Mouse (Mus musculus) layer of hippocampus, adult 6 months (tissue): ENCODE results near the gene Socs3. TPM values are rescaled to one million over a fixed set of nuclear protein-coding genes. Genes with fewer than 3 reads are reported as not detected.

Source experiments
- long read RNA-seq, 2 experiments: library from polyadenylated mRNA; unstranded; transcript quantifications; one replicate each; pipeline ENCODE4 v2.0.0; 2019 to 2020
- microRNA-seq: library from miRNA; unstranded; fragments of <30 nt; microRNA quantifications from one replicate; pipeline ENCODE4 v1.2.0, GENCODE M21; 2020
- polyA plus RNA-seq: library from polyadenylated mRNA; unstranded; fragments of <200 nt; fragmentation: Nextera tagmentation; gene quantifications from 2 replicates; pipeline ENCODE4 v1.2.3, GENCODE M21; 2021

Socs3 gene
- polyA plus RNA-seq = 1.5 and 1.7 TPM in 2 replicates
- long read RNA-seq, experiment 1, transcript Socs3-201 (2 exons, 2,552 nt) = major isoform, 5 of 6 reads
- long read RNA-seq, experiment 1, partial matches to known transcripts = 0 of 6 reads
- long read RNA-seq, experiment 1, other reads (novel, unspliced or antisense) = 1 of 6 reads
- long read RNA-seq, experiment 2, transcript Socs3-201 (2 exons, 2,552 nt) = major isoform, 10 of 10 reads
- long read RNA-seq, experiment 2, partial matches to known transcripts = 0 of 10 reads
- long read RNA-seq, experiment 2, other reads (novel, unspliced or antisense) = 0 of 10 reads

DNA sequence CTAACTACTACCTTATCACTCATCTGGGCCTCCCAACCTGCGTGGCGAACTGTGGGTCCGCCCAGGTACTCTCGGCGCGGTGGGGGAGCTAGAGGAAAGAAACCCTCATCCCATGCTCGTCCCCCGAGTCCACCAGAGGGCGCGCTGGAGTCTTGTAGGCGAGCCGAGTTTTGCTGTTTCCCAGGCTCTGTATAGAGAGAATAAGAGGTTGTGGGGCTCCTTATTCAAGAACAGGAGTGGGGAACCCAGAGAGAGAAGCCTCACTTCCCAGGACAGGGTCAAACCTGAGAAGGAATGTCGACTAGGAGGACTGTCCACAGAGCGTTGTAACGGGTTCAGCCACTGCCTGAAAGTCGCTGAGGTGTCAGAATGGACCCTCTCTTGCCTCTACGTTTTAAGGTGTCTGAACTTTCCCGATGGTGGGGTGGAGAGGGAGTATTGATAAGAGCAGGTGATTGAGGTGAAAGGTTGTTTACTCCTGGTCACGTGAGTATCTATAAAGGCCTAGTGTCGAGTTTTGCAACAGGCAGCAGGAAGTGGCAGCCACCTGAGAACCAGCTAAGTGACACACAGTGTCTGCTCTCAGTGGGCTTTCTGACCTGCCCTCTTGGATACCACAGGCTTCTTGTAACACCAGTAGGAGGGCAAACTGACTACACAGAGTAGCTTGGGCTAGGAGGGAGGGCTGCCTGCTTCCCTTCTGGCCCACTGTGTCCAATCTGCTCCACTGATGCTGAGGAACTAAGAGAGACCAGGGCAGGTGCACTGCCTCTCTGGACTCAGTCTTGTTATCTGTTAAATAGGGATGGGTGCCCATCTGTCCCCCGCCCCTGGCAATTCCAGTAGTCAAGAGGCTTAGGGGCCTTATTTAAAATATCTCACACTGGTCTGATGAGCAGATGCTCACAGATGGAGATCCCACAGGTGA is at the start of gene Socs3:
Gene Socs3 (minus strand): TSS at position 103 of the 928 bp plus-strand sequence.

DNA sequence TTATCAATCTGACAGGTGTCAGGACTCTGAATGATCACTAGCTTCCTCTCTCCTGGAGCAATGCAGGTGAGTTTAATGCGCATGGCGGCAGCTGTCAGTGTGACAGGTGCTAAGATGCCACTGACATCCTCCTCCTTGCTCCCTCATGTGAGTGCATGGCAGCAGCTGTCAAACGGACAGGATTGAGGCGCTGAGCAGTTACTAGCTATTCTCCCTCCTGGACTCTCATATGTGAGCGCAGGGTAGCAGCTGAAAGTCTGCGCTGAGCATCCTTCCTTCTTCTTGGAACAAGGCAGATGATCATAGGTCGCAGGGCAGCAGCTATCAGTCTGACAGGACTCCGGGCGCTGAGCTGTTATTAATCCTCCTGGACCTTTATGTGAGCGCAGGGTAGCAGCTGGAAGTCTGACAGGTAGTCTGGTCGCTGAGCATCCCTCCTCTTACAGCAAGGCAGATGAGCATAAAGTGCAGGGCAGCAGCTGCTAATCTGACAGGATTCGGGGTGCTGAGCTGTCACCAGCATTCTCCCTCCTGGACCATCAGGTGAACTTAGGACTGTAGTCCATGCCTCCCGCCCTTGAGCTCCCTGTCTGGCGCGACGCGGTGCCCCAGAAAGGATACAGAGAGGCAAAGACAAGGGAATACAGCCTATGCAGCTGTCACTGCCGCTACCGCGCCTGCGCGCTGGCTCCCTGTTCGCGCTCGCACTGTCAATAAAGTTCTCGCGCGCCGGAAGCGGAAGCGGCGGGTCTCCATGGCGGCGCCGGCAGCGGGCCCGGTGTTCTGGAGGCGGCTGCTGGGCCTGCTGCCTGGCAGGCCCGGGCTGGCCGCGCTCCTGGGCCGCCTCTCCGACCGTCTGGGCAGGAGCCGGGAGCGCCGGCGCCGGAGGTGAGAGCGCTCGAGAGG is 16.5 kb upstream of the Socs3 start, which contains the start of gene Pgs1:
Gene Pgs1 (plus strand): TSS at position 167 of the 906 bp plus-strand sequence.

Small RNA genes lying within 50 kb of the gene (microRNA-seq; reads per million reads assigned to microRNA genes)
- gene Mir6933 = 1.7 reads per million

Other genes with a start within 250 kb of the Socs3 start
- gene Tmc8, start 188.0 kb downstream of the Socs3 start, polyA plus RNA-seq = 0.23 and 0.38 TPM in 2 replicates
- 5.7 and 6.9 TPM in 2 replicates for gene Tmc6, start 187.8 kb downstream of the Socs3 start, polyA plus RNA-seq
- not detected in 2 replicates for gene 6030468B19Rik, start 172.4 kb downstream of the Socs3 start, polyA plus RNA-seq
- gene Gm20708, start 160.4 kb downstream of the Socs3 start, polyA plus RNA-seq = 0.23 and 0.29 TPM in 2 replicates
- gene Syngr2, start 160.4 kb downstream of the Socs3 start, polyA plus RNA-seq = 14.5 and 15.3 TPM in 2 replicates
- 3.0 and 4.3 TPM in 2 replicates for gene Afmid, start 144.1 kb downstream of the Socs3 start, polyA plus RNA-seq
- gene Tk1, start 144.0 kb downstream of the Socs3 start, polyA plus RNA-seq = 0.36 and 0.68 TPM in 2 replicates
- 1.4 and 1.8 TPM in 2 replicates for gene Birc5, start 120.8 kb downstream of the Socs3 start, polyA plus RNA-seq
- gene Tmem235, start 109.3 kb downstream of the Socs3 start, polyA plus RNA-seq = not detected in 2 replicates
- gene Tha1, start 96.6 kb downstream of the Socs3 start, polyA plus RNA-seq = 2.9 and 4.0 TPM in 2 replicates
- 78.4 and 87.1 TPM in 2 replicates for gene Pgs1, start 16.2 kb upstream of the Socs3 start, polyA plus RNA-seq
- gene Dnah17, start 160.6 kb upstream of the Socs3 start, polyA plus RNA-seq = not detected in 2 replicates